Mouse (Mus musculus): ENCODE data around the gene Itgax.

Itgax gene

GRCm38 (mm10) chr7:128128741-128129720 is at the start of gene Itgax:
Gene Itgax (plus strand): TSS chr7:128129547.
- DNase-seq (ENCODE audit: low spot score in 2 of 2) = no peak

- no peak for DNase-seq (ENCODE audit: low spot score in 2 of 2)
These were observed 49.3 kb upstream of the Itgax start for GRCm38 (mm10) chr7:128080012-128080411.

- no peak for DNase-seq (ENCODE audit: low spot score in 2 of 2)
These were observed 40.2 kb upstream of the Itgax start for GRCm38 (mm10) chr7:128089141-128089540.

GRCm38 (mm10) chr7:128098135-128098534 is 31.2 kb upstream of the Itgax start:
- DNase-seq (ENCODE audit: low spot score in 2 of 2) = no peak

DNA sequence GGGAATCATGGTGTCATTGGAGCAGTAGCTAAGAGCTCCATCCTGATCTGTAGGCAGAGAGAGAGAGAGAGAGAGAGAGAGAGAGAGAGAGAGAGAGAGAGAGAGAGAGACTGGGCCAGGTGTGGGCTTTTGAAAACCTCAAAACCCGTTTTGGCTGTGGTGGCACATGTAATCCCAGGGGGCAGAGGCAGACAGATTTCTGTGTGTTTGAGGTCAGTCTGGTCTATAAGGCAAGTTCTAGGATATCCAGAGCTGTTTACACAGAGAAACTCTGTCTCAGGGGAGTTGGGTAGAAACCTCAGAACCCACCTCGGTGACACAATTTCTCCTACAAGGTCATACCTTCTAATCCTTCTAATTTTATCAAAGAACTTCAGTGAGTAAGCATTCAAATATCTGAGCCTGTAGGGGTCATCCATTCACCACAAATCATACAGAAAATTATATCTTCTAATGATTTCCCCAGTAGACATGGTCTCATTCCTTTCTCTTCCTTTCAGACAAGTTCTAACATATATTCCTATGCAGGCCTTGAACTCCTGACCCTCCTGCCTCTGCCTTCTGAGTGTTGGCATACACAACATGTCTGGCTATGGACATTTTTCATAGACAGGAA is 28.5 kb upstream of the Itgax start:
- DNase-seq (ENCODE audit: low spot score in 2 of 2) = no peak

DNA sequence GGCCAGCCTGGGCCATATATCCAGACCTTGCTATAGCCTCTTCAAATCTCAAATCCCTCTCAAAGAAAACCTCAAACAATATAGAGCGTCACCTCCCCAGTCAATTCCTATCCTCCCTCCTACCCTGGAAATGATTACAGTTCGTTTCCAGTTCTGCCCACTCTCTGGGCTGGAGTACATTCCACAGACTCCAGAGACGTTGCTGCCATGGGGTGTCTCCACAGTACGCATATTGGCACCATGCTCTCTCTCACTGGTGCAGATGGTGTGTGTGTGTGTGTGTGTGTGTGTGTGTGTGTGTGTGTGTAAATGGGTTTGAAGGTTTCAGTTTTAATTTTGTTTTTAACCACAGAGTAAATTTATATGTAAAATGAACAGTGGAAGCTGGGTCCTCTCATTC is 24.1 kb upstream of the Itgax start:
- DNase-seq (ENCODE audit: low spot score in 2 of 2) = no peak

- no peak for DNase-seq (ENCODE audit: low spot score in 2 of 2)
These were observed 21.9 kb upstream of the Itgax start for GRCm38 (mm10) chr7:128107462-128107861.

DNA sequence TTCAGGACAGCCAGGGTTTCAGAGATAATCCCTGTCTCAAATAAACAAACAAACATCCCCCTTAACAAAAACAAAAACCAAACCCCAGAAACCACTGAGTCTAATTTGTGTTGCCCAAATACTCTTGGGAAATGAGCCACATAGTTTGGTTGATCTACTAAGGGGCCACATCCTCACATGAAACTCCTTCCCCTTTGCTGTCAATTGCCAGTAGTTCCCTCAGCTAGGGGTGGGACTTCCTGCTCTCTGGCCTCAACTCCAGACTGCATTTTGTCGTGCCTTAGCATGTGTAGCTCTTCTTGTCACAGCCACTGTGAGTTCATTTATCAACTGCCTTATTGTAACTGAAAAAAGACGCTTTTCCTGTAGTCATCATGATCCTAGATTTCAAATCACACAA is 19.0 kb upstream of the Itgax start:
- no peak for DNase-seq (ENCODE audit: low spot score in 2 of 2)

DNA sequence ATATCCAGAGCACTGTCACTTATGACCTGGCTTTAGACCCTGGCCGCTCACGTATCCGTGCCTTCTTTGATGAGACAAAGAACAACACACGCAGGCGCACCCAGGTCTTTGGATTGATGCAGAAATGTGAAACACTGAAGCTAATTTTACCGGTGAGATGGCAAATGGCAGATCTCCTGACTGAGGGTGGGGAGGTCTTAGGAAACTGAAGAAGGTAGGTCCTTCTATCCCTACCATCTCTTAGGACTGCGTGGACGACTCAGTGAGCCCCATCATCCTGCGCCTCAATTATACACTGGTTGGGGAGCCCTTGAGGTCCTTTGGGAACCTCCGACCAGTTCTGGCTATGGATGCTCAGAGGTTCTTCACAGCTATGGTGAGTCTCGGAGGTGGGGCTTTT is 17.2 kb upstream of the Itgax start:
- DNase-seq (ENCODE audit: low spot score in 2 of 2) = no peak

- DNase-seq (ENCODE audit: low spot score in 2 of 2) = no peak
These were observed 14.8 kb upstream of the Itgax start for GRCm38 (mm10) chr7:128114371-128115105.

GRCm38 (mm10) chr7:128115211-128115958 is 14.0 kb upstream of the Itgax start:
- DNase-seq (ENCODE audit: low spot score in 2 of 2) = no peak

DNA sequence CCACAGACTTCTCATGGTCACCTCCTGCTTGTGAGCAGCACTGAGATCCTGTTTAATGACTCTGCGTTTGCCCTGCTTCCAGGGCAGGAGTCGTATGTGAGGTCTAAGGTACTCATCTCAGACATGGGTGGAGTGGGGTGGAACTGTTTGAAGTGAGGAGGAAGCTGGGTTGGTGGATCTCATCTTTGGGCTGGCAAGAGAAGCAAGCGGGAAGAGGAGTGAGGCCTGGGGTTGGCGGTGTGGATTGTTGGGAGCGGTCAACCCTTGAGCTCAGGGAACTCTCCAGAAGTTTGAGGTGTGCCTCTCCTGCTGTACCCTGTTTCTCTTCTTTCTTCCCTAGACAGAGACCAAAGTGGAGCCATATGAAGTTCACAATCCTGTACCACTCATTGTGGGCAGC is 13.0 kb upstream of the Itgax start:
- DNase-seq (ENCODE audit: low spot score in 2 of 2) = no peak

- no peak for DNase-seq (ENCODE audit: low spot score in 2 of 2)
These were observed 9.4 kb upstream of the Itgax start for GRCm38 (mm10) chr7:128119726-128120490.

GRCm38 (mm10) chr7:128132148-128132547 is 2.8 kb downstream of the Itgax start:
- DNase-seq (ENCODE audit: low spot score in 2 of 2) = no peak

- DNase-seq (ENCODE audit: low spot score in 2 of 2) = no peak
These were observed 4.2 kb downstream of the Itgax start for GRCm38 (mm10) chr7:128133596-128133995.

DNA sequence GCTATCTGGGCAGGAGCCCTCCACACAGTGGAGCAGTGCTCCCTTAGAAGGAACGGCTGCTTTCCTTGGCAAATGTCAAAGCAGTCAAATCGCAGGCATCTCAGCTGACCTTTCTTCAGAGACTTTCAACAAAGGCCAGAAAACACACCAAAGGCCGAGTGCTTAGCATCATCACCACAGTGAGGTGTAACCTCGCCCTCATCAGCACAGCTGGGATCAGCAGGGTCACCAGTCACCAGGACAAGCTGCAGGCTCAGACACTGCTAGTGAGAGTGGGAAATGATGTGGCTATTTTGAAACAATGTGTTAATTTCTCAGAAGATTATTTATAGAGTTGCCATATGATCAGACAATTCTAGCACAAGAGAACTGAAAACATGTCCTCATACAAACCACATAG is 7.6 kb downstream of the Itgax start:
- no peak for DNase-seq (ENCODE audit: low spot score in 2 of 2)

GRCm38 (mm10) chr7:128139611-128140010 is 10.3 kb downstream of the Itgax start:
- no peak for DNase-seq (ENCODE audit: low spot score in 2 of 2)

- DNase-seq (ENCODE audit: low spot score in 2 of 2) = no peak
These were observed 21.6 kb downstream of the Itgax start for GRCm38 (mm10) chr7:128150970-128151369.

DNA sequence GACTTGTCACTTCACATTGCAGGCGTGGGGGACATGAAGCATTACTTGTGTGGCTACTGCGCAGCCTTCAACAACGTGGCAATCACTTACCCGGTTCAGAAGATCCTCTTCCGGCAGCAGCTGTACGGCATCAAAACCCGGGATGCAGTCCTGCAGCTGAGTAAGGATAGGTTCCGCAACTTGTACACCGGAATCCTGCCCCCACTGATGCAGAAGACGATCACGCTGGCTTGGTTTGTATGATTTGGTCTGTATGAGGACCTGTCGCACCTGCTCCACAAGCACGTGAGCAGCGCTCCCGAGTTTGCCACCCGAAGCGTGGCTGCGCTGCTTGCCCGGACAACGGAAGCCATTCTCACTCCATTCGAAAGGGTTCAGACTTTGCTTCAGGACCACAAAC is 24.7 kb downstream of the Itgax start, which contains the start of gene Itgad:
TSS of gene Itgad (plus strand) at position 301 of the 400 bp plus-strand sequence.
- DNase-seq (ENCODE audit: low spot score in 2 of 2) = no peak

DNA sequence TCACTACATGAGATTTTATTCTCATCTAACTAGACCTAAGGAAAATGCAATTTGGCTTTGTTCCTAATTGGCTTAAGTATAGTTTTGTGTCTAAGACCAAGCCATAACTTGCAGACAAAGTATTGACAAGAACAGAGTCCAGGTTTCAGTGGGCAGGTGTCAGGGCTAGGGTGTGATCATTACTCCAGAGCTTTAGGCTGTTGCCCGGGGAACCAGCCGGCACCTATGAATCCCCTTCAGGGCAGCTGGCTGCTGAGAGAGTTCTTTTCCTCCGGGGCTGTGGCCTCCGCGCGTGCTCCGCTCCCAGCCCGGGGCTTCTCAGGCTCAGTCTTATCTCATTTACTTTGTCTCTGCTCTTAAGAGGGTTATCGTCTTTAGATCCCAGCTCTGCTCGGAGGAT is 25.6 kb downstream of the Itgax start:
- DNase-seq (ENCODE audit: low spot score in 2 of 2) = no peak

All from spleen, postnatal 14 days (tissue).